Mouse (Mus musculus): Measurements from ENCODE around the gene Amh. TPM values are rescaled to one million over a fixed set of nuclear protein-coding genes. Genes with fewer than 3 reads are reported as not detected.

Amh gene
- total and polyA plus RNA-seq, 3 experiments, result 0.27 to 1.8 (median 1.6) TPM

DNA sequence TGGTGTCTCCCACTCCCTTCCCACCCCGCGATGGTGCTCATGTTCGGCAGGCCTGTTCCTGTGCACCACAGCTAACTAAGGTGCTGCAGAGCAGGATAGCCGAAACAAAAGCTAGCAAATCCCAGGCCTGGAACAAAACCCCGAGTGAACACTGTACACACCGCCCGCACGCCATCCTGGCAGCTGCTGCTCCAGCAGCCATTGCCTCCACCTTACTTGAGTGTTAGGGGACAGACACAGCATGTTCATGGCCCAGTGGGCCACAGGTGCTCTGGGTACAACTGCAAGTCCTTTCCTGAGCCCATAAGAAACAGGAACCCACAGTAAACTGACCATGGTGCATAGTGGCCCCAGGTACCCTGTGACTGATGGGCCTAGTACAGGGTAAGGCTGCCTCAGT, 10.3 kb upstream of the Amh start:
- no peaks in the 10 kb centered on the region for H3K9me3 ChIP-seq (replicated peaks)
- DNase-seq (ENCODE audit: low spot score), result no peak
- TF ChIP-seq TAL1 (conservative IDR thresholded peaks at IDR 0.05; ENCODE audit: low read depth, low read length) (no peak), POLR2AphosphoS5 (IDR thresholded peaks at IDR 0.05; ENCODE audit: insufficient replicate concordance, low read depth, low read length) (no peak), GATA1 (IDR thresholded peaks at IDR 0.05; ENCODE audit: borderline replicate concordance, low read length) (no peak), GATA2 (IDR thresholded peaks at IDR 0.05; ENCODE audit: borderline replicate concordance, low read depth, low read length) (no peak)
- H3K36me3 ChIP-seq (replicated peaks), result peaks cover 80% of the 10 kb centered on the region
- peak overlapping the region; percentile 1; the same call in 1 of the 2 replicates for H3K4me3 ChIP-seq (ENCODE audit: low read depth, low read length)
- H3K4me1 ChIP-seq (ENCODE audit: insufficient read depth, low read depth, low read length), result peaks cover 69% of the 10 kb centered on the region
- H3K27me3 ChIP-seq (ENCODE audit: insufficient read depth, low read length), result no peaks in the 10 kb centered on the region
- ATAC-seq (ENCODE audit: extremely low read depth, insufficient number of reproducible peaks, low FRiP score, poor library complexity, severe bottlenecking), result no peak

DNA sequence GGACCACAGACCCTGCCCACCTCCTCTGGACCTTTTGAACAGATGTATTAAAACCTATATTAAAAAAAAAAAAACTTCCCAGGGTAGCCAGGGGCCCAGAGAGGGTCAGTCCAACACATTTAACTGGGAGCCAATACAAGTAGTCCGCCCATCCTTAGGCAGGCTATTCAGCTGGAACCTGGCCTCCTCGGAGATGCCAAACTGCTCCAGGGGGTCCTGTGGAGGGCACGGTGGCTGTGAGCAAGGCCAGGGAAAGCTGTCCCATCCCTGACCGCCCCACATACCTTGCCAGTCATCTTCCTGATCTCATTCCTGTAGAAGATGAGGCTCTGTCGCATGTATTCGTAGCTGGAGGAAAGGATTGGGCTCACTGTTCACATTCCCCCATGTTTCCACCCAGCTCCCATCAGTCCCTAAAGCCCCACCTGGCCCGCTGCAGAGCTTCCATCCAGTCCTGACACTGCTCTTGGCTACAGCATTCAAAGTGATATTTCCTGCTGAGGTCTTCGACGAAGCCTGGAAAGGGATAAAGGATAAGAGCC, 8.7 kb upstream of the Amh start:
- TF ChIP-seq CTCF (IDR thresholded peaks at IDR 0.05; ENCODE audit: low read depth, low read length) (no peak), GATA1 (IDR thresholded peaks at IDR 0.05; ENCODE audit: borderline replicate concordance, low read length) (no peak), TAL1 (conservative IDR thresholded peaks at IDR 0.05; ENCODE audit: low read depth, low read length) (no peak), POLR2AphosphoS5 (IDR thresholded peaks at IDR 0.05; ENCODE audit: insufficient replicate concordance, low read depth, low read length) (no peak), GATA2 (IDR thresholded peaks at IDR 0.05; ENCODE audit: borderline replicate concordance, low read depth, low read length) (no peak)
- ATAC-seq (ENCODE audit: extremely low read depth, insufficient number of reproducible peaks, low FRiP score, poor library complexity, severe bottlenecking) (no peak), DNase-seq (ENCODE audit: low spot score) (no peak)
- Histone ChIP-seq H3K36me3 (replicated peaks) (peaks cover 80% of the 10 kb centered on the region), H3K4me3 (ENCODE audit: low read depth, low read length) (peak overlapping the region; percentile 86; the same call in 1 of the 2 replicates), H3K27me3 (ENCODE audit: insufficient read depth, low read length) (no peaks in the 10 kb centered on the region), H3K4me1 (ENCODE audit: insufficient read depth, low read depth, low read length) (peaks cover 74% of the 10 kb centered on the region), H3K9me3 (replicated peaks) (no peaks in the 10 kb centered on the region)

DNA sequence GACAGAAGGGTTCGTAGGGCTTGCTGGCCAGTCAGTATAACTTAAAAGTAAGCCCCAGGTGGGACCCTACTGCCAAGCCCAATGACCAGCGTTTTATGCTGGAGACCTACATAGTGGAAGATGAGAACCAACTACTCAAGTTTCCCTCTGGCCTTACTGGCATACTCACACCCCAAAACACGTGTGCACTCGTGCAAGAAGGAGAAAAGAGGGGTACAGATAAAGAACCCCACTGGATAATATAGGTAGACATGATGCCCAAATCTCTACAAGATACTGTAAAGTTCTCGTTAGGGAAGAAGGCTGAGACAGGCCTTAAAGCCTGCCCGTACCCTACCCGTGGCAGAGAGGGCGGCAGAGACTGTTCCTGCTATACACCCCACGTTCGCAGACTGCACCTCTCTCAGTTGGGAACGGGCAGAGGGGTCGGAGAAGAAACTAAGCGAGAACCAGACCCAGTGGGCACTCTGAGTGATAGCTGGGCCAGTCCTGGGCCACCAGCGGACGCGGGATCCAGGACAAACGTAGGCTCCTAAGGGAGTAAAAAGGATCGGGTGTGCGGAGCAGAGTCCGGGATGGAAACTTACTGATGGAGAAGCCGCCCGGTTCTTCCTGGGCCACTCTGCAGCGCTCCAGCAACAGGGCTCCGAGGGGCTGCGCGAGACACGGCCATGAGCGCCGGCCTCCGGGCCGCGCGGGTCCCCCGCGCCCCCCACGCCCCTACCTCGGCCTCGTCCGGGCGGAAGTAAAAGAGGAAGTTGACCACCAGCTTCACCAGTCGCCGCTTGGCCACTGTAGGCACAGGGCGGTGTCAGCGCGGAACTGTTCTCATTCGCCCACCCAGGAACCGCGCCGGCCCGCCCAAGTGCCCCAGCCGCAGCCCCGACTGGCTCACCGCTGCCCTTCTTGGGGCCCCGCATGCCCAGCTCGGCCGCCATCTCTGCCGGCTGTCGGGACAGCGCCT, 7.6 kb upstream of the Amh start:
- peak; percentile 79 for DNase-seq (ENCODE audit: low spot score)
- TF ChIP-seq GATA1 (IDR thresholded peaks at IDR 0.05; ENCODE audit: borderline replicate concordance, low read length) (no peak), GATA2 (IDR thresholded peaks at IDR 0.05; ENCODE audit: borderline replicate concordance, low read depth, low read length) (no peak), POLR2AphosphoS5 (IDR thresholded peaks at IDR 0.05; ENCODE audit: insufficient replicate concordance, low read depth, low read length) (no peak; the same call in 1 of the 2 replicates), TAL1 (conservative IDR thresholded peaks at IDR 0.05; ENCODE audit: low read depth, low read length) (no peak), CTCF (IDR thresholded peaks at IDR 0.05; ENCODE audit: low read depth, low read length) (no peak)
- Histone ChIP-seq H3K4me3 (ENCODE audit: low read depth, low read length) (peak overlapping the region; percentile 86), H3K36me3 (replicated peaks) (peaks cover 80% of the 10 kb centered on the region), H3K9me3 (replicated peaks) (no peaks in the 10 kb centered on the region), H3K27me3 (ENCODE audit: insufficient read depth, low read length) (no peaks in the 10 kb centered on the region), H3K4me1 (ENCODE audit: insufficient read depth, low read depth, low read length) (peaks cover 72% of the 10 kb centered on the region)
- ATAC-seq (ENCODE audit: extremely low read depth, insufficient number of reproducible peaks, low FRiP score, poor library complexity, severe bottlenecking), result peak; percentile 23; the same call in 1 of the 2 replicates

DNA sequence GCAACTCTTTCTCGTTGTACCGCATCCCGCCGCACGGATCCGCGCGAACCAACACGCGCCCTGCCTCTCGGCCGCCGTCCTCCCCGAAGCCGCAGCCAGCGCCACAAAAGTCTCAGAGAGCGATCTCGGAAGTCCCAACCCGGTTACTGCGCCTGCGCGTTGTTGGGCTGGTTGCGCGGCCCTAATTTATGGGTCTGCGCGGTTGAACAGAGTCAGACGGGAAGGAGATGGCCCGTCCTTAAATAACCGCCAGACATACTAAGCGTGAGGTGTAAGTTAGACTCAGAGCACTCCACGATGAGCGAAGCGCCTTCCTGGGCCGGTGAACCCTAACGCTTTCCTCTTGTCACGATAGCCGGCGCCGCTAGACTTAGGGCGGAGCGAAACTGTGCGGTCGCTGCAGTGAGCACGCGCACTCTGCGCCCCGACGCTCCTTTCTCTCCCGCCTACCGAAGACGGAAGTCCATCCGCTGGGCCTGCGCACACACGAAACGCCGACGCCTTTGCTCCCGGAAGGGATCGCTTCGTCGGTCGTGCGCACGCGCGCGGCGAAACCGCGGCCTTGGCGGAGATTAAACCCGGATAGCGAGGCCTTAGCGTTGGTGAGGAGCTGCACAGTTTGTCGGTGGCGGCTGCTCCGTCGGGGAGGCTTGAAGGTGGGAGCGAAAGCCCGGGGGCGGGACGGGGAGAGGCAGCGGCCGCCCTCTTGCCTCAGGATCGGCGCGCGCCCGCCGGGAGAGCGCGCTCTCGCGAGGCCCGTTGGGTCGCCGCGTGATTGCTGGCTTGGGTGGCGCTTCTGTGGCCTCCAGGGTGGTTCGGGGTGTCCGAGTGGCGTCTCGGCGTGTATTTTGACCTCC, 6.7 kb upstream of the Amh start, which contains the start of the genes Sf3a2 and Plekhj1:
Gene Sf3a2, plus strand, starts transcription at position 49 of the 857 bp plus-strand sequence.
Gene Plekhj1, minus strand, starts transcription at position 477 of the 857 bp plus-strand sequence.
- no peaks in the 10 kb centered on the region for H3K27me3 ChIP-seq (ENCODE audit: insufficient read depth, low read length)
- H3K4me1 ChIP-seq (ENCODE audit: insufficient read depth, low read depth, low read length), result peaks cover 72% of the 10 kb centered on the region
- DNase-seq (ENCODE audit: low spot score) (peak; percentile 96), ATAC-seq (ENCODE audit: extremely low read depth, insufficient number of reproducible peaks, low FRiP score, poor library complexity, severe bottlenecking) (peak; percentile 79)
- no peaks in the 10 kb centered on the region for H3K9me3 ChIP-seq (replicated peaks)
- TF ChIP-seq TAL1 (conservative IDR thresholded peaks at IDR 0.05; ENCODE audit: low read depth, low read length) (no peak), GATA2 (IDR thresholded peaks at IDR 0.05; ENCODE audit: borderline replicate concordance, low read depth, low read length) (no peak), POLR2AphosphoS5 (IDR thresholded peaks at IDR 0.05; ENCODE audit: insufficient replicate concordance, low read depth, low read length) (no peak), GATA1 (IDR thresholded peaks at IDR 0.05; ENCODE audit: borderline replicate concordance, low read length) (no peak), CTCF (IDR thresholded peaks at IDR 0.05; ENCODE audit: low read depth, low read length) (no peak)
- H3K36me3 ChIP-seq (replicated peaks), result peaks cover 80% of the 10 kb centered on the region
- H3K4me3 ChIP-seq (ENCODE audit: low read depth, low read length), result peak within 1 kb of the TSS; percentile 86

DNA sequence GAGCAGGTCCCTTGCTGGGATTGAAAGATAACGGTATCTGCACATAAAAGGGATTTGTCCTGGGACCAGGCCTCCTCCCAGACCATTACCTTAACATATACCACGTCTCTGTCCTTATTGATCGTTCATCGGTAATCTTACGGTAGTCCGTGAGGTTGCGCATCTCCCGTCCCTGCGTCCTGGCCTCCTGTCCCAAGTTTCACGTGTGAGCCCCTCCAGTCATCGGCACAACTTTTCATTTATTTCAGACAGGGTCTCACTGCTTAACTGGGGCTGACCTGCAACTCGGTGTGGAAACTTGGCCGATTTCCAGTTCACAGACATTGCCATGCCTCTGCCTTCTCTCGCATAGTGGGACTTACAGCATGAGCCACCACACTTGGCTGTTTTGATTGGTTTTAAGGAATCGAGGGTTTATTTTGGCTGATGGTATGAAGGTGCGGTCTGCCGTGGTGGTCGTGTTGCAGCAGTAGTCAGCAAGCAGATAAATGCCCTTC, 5.9 kb upstream of the Amh start:
- Histone ChIP-seq H3K4me1 (ENCODE audit: insufficient read depth, low read depth, low read length) (peaks cover 71% of the 10 kb centered on the region), H3K36me3 (replicated peaks) (peaks cover 80% of the 10 kb centered on the region), H3K9me3 (replicated peaks) (no peaks in the 10 kb centered on the region), H3K27me3 (ENCODE audit: insufficient read depth, low read length) (no peaks in the 10 kb centered on the region), H3K4me3 (ENCODE audit: low read depth, low read length) (peak overlapping the region; percentile 86)
- DNase-seq (ENCODE audit: low spot score) (no peak), ATAC-seq (ENCODE audit: extremely low read depth, insufficient number of reproducible peaks, low FRiP score, poor library complexity, severe bottlenecking) (no peak)
- no peak for TF ChIP-seq GATA2 (IDR thresholded peaks at IDR 0.05; ENCODE audit: borderline replicate concordance, low read depth, low read length)
- TF ChIP-seq GATA1 (IDR thresholded peaks at IDR 0.05; ENCODE audit: borderline replicate concordance, low read length), result no peak
- TF ChIP-seq CTCF (IDR thresholded peaks at IDR 0.05; ENCODE audit: low read depth, low read length), result no peak
- no peak for TF ChIP-seq POLR2AphosphoS5 (IDR thresholded peaks at IDR 0.05; ENCODE audit: insufficient replicate concordance, low read depth, low read length)
- TF ChIP-seq TAL1 (conservative IDR thresholded peaks at IDR 0.05; ENCODE audit: low read depth, low read length), result no peak
